Mouse (Mus musculus): ENCODE results near the gene Parp6.

The Parp6 gene

GRCm38 (mm10) chr9:59655958-59656634 is 39.0 kb downstream of the Parp6 start, which contains the start of gene Pkm:
TSS of gene Pkm (plus strand) at chr9:59656368.
- DNase-seq (ENCODE audit: low read depth, low spot score), result peak; percentile 100

DNA sequence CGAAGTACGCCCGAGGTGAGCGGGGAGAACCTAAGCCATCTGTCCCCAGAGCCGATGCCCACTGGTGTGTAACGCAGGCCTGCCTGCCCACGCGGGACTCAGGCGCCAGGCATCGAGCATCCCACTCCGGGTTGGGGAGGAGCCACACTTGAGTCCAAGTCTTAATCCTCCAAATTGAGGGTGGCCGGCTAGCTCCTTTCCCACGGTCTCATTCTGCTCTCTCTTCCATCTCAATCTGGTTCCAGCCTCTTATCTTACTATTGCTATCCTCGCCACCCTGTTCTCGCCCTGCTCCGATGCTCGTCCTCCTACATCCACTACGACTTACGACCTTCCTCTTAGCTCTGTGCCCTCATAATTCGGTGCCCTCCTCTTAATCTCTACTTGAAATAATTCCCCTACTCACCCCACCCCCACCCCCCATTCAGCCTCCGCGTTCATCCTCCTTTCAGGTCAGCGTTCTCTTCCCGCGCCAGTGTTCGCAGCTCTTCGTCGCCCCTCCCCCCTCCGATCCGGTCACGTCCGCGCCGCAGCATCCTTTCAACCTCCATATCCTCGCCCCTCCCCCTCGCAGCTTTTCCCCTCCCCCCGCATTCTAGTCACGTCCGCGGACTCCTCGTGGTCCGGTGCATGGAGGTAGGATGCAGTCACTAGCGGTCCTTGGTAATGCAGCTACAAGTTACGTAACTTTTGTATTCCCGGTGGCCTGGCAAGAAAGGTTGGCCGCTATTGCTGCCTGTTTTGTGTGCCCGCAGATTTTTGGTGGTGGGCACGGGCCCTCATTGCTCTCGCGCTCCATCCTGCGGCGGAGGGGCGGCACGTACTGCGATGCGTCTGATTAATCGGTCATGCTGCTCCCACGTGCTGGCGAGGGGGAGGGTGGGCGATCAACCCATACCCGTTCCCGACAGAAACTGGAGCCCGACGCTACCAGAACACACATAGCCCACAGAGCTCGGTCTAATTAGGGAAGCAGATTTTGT is 39.8 kb downstream of the Parp6 start:
- DNase-seq (ENCODE audit: low read depth, low spot score), result peak; percentile 96

- peak; percentile 49 for DNase-seq (ENCODE audit: low read depth, low spot score)
Measured at GRCm38 (mm10) chr9:59658146-59658545, 41.1 kb downstream of the Parp6 start.

DNA sequence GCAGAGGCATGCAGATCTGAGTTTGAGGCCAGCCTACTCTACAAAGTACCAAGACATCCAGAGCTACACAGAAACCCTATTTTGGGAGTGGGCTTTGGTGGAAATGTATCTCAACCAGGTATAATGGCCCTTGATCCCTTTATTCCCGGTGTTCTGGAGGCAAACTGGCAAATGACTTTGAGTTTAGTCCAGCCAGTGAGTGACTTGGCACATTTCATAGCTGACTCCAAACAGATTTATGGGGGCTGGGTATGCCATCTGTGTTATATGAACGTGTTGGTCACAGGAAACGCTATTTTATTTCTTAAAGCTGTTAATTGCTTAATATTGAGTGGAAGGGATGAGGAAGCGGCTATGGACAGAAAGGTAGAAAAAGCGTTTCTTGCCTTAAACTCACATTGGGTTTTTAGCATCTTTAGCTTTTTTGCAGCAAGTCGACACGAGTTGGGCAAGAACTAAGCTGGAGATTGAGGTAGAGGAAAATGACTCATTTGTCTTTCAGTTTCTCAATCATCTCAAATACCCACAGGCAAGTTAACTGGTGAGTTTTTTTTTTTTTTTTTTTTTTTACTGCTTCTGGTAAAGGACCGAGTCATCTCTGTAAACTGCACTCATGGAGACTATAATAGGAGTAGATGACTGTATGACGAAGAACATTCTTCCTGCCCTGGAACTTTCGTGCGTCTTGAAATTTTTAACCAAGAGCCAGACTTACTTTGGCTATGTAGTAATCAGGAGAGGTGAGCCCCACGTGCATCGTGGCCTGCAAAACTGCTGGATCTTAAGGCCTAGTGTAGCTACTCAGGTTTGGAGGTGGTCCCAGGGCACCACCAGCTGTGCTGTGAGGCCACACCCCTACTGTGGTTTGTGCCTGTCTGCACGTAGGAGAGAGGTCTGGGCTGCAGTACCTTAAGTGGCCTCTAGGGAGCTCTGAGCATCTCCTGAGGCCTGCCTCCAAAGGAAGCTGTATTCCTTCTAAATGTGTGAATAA is 42.2 kb downstream of the Parp6 start:
- peak; percentile 95 for DNase-seq (ENCODE audit: low read depth, low spot score)

DNA sequence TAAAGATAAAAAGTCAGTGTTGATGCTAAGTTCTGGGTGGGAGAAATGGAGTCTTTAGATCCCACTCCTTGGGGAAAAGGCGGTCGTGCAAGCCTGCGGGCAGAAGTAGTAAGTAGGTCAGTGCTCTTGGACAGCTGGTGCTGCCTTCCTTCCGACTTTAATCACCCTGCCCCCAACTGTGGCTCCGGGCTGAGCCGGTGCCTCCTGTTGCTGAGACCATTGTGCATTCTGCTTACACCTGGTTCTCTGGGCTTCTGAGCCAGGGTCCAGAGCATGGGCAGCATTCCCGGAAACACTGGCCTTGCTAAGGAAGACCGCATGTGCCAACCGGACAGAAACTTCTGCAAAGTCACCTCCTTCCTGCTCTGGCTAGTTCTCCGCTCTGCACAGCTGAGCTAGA is 43.3 kb downstream of the Parp6 start:
- DNase-seq (ENCODE audit: low read depth, low spot score), result no peak

- no peak for DNase-seq (ENCODE audit: low read depth, low spot score)
Measured at GRCm38 (mm10) chr9:59661298-59661975, 44.4 kb downstream of the Parp6 start.

- no peak for DNase-seq (ENCODE audit: low read depth, low spot score)
Measured at GRCm38 (mm10) chr9:59663226-59663625, 46.1 kb downstream of the Parp6 start.

GRCm38 (mm10) chr9:59663957-59664356 is 46.9 kb downstream of the Parp6 start:
- DNase-seq (ENCODE audit: low read depth, low spot score), result no peak

DNA sequence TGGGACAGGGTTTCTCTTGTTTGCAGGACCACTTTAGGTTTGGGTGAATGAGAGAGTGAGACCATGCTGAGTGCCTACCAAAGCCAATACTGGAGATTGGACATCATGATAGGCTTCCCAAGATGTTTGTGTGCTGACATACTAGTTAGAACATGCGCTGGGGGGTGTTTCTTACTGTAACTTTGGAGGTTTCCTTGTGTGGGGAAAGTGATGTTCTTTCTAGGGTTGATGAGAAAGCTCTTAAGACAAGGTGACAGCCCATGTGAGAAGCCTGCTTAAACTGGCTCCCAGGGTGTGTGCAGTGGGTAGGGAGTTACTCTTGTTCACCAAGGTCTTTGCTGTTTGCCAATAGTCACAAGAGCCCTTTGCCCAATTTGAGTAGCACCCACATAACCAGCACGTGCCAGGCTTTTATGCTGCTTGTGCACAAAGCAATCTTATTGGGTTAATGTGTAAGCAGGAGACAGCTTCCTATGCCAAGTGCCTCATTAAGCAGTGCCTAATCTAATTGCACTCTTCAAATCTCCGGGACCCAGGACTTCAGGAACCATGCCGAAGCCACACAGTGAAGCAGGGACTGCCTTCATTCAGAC is 47.7 kb downstream of the Parp6 start:
- no peak for DNase-seq (ENCODE audit: low read depth, low spot score)

- DNase-seq (ENCODE audit: low read depth, low spot score), result no peak
Measured at GRCm38 (mm10) chr9:59666016-59666415, 48.9 kb downstream of the Parp6 start.

- DNase-seq (ENCODE audit: low read depth, low spot score), result no peak
Measured at GRCm38 (mm10) chr9:59666813-59667212, 49.7 kb downstream of the Parp6 start.

GRCm38 (mm10) chr9:59667250-59667649 is 50.2 kb downstream of the Parp6 start:
- no peak for DNase-seq (ENCODE audit: low read depth, low spot score)

DNA sequence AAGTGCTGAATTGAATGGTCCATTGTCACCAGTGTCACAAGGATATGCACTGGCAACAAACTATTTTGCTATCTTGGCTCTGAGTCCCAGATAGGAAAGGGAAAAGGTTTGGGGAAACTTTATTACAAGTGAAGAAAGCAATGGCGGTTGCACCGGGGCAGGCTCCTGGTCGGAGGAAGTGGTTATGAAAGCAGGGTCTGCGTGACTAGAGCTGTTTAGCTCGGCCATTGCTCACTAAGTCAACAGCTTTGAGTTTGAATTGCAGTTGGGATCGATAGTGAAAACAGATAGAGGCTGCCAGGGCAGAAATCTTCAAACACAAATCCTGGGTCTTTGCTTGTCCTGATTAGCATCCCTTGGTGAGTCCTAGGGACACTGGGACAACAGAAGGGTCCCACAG is 50.8 kb downstream of the Parp6 start:
- DNase-seq (ENCODE audit: low read depth, low spot score), result no peak

DNA sequence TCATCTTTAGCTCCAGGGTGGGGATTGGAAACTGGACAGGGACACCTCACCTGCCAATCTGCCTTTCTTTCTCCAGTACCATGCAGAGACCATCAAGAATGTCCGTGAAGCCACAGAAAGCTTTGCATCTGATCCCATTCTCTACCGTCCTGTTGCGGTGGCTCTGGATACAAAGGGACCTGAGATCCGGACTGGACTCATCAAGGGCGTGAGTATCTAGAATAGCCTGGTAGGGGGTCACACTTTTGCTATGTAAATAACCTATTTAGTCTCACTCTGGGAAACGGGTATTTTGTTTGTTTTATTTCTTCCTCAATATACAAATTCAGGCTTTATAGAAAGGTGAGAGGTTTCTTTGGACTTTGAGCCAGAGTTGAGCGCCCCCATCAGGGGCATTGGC is 51.4 kb downstream of the Parp6 start:
- no peak for DNase-seq (ENCODE audit: low read depth, low spot score)

GRCm38 (mm10) chr9:59669172-59669571 is 52.1 kb downstream of the Parp6 start:
- no peak for DNase-seq (ENCODE audit: low read depth, low spot score)

GRCm38 (mm10) chr9:59672195-59672894 is 55.3 kb downstream of the Parp6 start:
- no peak for DNase-seq (ENCODE audit: low read depth, low spot score)

- no peak for DNase-seq (ENCODE audit: low read depth, low spot score)
Measured at GRCm38 (mm10) chr9:59673427-59673826, 56.3 kb downstream of the Parp6 start.

DNA sequence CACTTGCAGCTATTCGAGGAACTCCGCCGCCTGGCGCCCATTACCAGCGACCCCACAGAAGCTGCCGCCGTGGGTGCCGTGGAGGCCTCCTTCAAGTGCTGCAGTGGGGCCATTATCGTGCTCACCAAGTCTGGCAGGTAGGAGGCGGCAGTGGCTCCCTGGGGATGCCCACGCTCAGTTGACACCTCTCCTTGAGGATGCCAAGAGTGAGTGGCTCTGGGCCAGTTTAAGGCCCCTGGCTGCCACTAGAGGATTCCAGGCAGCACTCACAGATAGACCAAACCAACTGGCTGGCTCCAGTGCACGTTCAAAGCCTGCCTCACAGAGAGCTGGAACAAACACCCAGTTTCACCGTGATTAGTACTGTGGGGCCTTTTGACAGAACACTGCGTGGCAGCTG is 58.5 kb downstream of the Parp6 start:
- DNase-seq (ENCODE audit: low read depth, low spot score), result no peak

GRCm38 (mm10) chr9:59678313-59678712 is 61.2 kb downstream of the Parp6 start:
- no peak for DNase-seq (ENCODE audit: low read depth, low spot score)
